Mouse (Mus musculus) embryonic fibroblast, embryonic 13.5 days (primary cell): ENCODE results near the gene Cd300lb. TPM values are rescaled to one million over a fixed set of nuclear protein-coding genes. Genes with fewer than 3 reads are reported as not detected.

Source experiments
- H3K27ac ChIP-seq: 2 replicates; pipeline ENCODE4 v1.5.1; 2012; ENCODE audit warnings: low read length, control low read depth, inconsistent platforms; ENCODE audit not compliant: insufficient read depth
- H3K4me1 ChIP-seq: 2 replicates; pipeline ENCODE4 v1.6.1; 2011; ENCODE audit warnings: low read length; ENCODE audit not compliant: control insufficient read depth, insufficient read depth
- H3K4me3 ChIP-seq: 2 replicates; pipeline ENCODE4 v1.5.1; 2011; ENCODE audit warnings: mild to moderate bottlenecking, control low read depth, low read length; ENCODE audit not compliant: insufficient read depth
- CTCF ChIP-seq: IDR thresholded peaks from 2 replicates; pipeline ENCODE4 v1.5.1; 2011; ENCODE audit warnings: mild to moderate bottlenecking, control low read depth, low read length, moderate library complexity, borderline replicate concordance; ENCODE audit not compliant: insufficient read depth
- POLR2A ChIP-seq: IDR thresholded peaks from 2 replicates; pipeline ENCODE4 v1.6.1; 2011; ENCODE audit warnings: low read depth, mild to moderate bottlenecking, control low read depth, low read length, moderate library complexity
- polyA plus RNA-seq: library from polyadenylated mRNA; stranded (reverse); fragments of >200 nt; gene quantifications from 2 replicates; pipeline ENCODE4 v1.2.4, GENCODE M21; 2011; ENCODE audit warnings: low read depth; ENCODE audit not compliant: missing spikeins, insufficient read length

Gene Cd300lb
- polyA plus RNA-seq, 1 experiment, result 1.1 TPM

DNA sequence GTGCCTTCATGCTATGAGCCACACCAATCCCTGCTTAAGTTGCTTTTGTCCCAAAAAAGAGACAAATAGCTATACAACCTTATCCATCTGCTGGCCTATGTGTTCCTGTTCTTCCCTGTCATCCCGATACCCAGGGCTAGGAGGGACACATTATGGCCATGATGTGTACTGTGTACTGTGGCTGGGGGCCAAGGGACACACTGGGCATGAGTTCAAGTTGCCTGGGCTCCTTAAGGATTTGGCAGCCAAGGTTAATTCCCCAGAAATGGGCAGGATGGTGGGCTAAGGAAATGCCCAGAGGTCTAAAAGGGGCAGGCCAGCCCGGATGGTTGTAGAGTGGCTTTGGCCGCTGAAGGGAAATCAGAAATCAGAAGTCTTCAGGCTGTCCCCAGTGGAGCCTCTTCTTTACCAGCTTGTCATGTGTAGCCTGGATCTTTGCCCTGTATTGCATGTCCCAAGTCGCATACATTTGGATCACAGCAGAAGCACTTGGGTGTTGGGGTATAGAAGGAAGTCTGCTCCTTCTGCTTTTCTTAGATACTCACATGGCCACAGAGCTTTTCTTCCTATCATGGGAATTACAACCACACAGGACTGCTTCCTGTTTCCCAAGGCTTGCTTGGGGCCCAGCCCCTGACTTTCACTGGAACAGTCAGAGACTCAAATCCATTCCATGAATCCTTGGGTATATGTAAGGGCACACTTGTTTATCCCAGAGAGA, 49.6 kb downstream of the Cd300lb start:
- 0 out of 2 replicates have a peak, but pooled peaks cover 2% of the 10 kb centered on the region for H3K4me1 ChIP-seq
- H3K27ac ChIP-seq, result no peak overlapping the region
- no peak overlapping the region for H3K4me3 ChIP-seq
- no peak for TF ChIP-seq POLR2A
- TF ChIP-seq CTCF, result no peak

DNA sequence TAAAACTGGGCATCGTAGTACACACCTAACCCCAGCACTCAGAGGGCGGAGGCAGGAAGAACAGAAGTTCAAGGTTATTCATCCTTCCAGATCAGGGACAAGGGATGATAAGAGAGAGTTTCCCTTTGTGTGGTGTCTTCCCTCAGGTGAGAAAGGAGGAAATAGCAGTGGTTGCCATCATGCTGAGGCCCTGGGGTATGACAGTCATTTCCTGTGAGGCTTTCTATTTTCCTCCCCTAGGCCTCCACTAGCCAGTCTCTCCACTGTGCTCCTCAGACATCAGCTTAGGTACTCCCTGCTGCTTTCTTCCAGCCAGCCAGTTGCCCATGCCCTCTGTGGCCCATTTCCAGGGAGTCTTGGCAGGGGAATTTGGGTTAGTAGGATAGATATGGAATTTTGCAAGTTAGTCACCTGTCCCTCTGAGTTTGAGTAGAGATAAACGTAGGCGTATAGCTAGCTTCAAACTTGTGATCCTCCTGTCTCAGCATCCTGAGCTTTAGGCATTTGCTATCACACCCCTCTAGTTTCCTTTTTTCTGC, 50.9 kb downstream of the Cd300lb start:
- TF ChIP-seq CTCF (no peak), POLR2A (no peak)
- Histone ChIP-seq H3K4me3 (no peak overlapping the region), H3K4me1 (0 out of 2 replicates have a peak, but pooled peaks cover 2% of the 10 kb centered on the region), H3K27ac (no peak overlapping the region)

DNA sequence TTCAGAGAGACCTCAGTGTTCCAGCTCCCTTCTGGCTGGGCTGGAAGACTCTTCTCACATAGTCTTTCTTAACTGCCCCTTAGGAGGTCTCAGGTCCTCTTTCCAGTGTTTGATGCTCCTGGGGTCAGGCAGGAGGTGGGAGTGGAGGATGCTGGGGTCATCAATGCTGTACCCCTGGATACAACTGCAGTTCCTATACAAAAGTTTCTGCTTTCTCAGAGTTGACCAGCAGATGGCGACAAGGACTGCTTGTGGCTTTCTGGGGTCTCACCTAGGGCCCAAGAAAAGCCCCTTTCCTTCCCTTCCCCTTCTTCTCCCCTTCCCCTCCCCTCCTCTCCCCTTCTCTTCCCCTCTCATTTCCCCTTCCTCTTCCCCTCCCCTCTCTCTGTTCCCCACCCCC, 53.6 kb downstream of the Cd300lb start:
- H3K4me3 ChIP-seq, result no peak overlapping the region
- no peak overlapping the region for H3K27ac ChIP-seq
- peaks cover 7% of the 10 kb centered on the region; the same call in 1 of the 2 replicates for H3K4me1 ChIP-seq
- no peak for TF ChIP-seq CTCF
- TF ChIP-seq POLR2A, result no peak

DNA sequence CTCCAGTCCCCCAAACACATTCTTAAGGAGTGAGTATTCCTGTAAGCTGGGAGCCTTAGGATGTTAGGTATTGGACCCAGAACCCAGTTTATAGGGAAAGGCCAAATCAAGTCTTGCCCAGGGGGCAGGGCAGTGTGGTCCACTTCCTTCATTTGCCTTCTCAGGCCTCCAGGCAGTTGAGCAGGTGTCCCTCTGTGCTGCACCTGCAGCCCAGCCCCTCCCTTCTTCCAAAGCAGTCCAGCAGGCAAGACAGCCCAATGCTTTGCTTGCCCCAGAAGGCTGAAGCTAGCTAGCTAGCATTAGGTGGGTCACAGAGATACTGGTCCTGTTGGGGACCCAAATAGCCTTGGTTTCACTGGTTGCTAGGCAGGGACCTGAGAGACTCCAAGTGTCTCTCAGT, 54.0 kb downstream of the Cd300lb start:
- Histone ChIP-seq H3K27ac (no peak overlapping the region), H3K4me1 (peaks cover 7% of the 10 kb centered on the region; the same call in 1 of the 2 replicates), H3K4me3 (no peak overlapping the region)
- TF ChIP-seq POLR2A (no peak), CTCF (no peak)

DNA sequence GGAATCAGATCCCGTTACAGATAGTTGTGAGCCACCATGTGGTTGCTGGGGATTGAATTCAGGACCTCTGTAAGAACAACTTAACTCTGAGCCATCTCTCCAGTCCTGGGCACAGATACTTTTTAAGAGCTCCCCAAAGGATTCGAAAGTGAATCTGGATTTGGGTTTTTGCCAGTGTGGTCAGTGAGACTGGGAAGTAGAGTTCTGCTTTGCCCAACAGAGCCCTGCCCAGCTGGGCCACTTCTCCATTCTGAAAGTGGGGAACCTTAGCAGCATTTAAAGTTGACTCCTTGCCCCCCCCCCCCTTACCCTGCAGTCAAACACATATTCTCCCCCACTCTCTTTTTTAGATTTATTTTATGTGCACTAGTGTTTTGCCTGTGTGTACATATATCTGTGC, 54.5 kb downstream of the Cd300lb start:
- Histone ChIP-seq H3K27ac (no peak overlapping the region), H3K4me3 (no peak overlapping the region), H3K4me1 (peaks cover 7% of the 10 kb centered on the region; the same call in 1 of the 2 replicates)
- TF ChIP-seq POLR2A (no peak), CTCF (no peak)

DNA sequence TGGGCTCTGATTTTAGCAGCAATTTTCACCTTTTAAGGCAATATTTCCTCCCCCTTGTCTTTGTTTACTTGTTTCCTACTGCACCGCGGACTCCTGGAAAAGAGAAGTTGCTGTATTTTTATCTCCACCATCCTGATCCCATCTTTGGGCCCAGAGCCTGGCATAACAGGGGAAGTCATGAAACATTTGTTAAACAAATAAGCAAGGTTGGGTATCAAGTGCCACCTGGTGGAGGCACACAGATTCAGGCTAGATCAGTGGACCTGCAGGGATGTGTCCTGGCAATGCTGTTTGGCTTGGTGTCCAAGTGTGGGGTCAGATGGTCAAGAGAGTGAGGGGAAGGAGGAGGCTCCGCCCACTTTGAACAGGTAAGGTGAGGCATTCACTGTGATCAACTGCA, 57.0 kb downstream of the Cd300lb start:
- TF ChIP-seq CTCF (peak; percentile 63; the same call in 1 of the 2 replicates), POLR2A (no peak)
- no peak overlapping the region for H3K27ac ChIP-seq
- H3K4me3 ChIP-seq, result no peak overlapping the region
- peaks cover 5% of the 10 kb centered on the region for H3K4me1 ChIP-seq

DNA sequence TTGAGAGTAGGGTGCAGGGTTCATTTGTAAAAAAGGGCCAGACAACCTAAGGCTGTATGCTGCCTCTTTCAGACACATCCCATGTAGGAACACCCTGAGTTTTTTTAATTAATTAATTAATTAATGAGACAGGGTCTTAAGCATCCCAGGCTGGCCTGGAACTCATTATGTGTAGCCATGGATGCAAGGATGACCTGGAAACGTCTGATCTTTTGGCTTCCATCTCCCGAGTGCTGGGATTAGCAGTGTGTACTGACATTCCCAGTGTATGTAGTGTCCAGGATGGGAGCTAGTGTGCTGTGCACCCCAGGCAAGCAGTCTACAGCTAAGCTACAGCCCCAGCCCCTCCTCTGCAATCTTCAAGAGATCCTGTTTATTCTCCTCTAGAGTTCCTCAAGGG, 57.6 kb downstream of the Cd300lb start:
- Histone ChIP-seq H3K4me3 (no peak overlapping the region), H3K4me1 (peaks cover 5% of the 10 kb centered on the region)
- TF ChIP-seq POLR2A, result no peak
- no peak for TF ChIP-seq CTCF

DNA sequence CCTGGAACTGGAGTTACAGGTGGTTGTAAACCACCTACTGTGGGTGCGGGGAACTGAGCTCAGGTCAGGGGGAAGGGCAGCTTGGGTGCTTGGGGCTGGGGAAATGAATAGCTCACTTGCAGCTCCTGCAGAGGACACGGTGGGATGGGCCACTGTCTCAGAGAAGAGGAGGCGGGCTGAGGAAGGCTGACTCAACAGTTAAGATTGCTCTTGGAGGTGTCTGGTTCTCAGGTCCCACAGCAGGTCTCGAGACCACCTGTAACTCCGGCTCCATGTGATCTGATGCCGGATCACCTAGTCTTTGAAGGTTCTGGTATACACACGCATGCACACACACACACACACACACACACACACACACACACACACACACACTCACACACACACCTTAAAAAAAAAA, 58.0 kb downstream of the Cd300lb start:
- TF ChIP-seq POLR2A (no peak), CTCF (no peak)
- peak overlapping the region; percentile 23; the same call in 1 of the 2 replicates for H3K27ac ChIP-seq
- H3K4me3 ChIP-seq, result no peak overlapping the region
- H3K4me1 ChIP-seq, result peaks cover 5% of the 10 kb centered on the region

More for the DNA sequence above, 57.6 kb downstream of the Cd300lb start:
- peak overlapping the region; percentile 23; the same call in 1 of the 2 replicates for H3K27ac ChIP-seq

DNA sequence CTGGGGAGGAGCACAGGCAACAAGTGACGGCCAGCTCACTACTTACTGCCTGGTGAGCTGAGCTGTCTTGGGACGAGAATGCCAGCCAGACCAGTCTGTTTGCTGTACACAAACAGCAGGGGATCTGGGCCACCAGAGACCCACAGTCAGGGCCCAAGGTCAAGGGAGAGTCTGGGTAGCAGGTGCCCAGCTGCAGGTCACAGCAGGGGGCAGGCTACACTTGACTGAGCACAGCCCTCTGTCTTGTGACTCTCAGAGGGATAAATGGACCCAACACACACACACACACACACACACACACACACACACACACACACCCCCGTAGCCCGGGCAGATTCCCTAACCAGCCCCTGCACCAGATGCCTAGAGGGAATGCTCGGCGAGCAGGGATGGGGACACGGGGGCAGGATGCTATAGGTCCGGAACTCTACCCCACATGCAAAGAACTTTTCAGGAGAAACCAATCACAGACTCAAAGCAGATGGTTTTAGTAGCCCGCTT, 58.8 kb downstream of the Cd300lb start:
- no peak for TF ChIP-seq POLR2A
- TF ChIP-seq CTCF, result no peak
- H3K4me1 ChIP-seq, result peaks cover 5% of the 10 kb centered on the region

More for the DNA sequence above, 58.8 kb downstream of the Cd300lb start:
- H3K4me3 ChIP-seq, result no peak overlapping the region
- H3K27ac ChIP-seq, result no peak overlapping the region
